Comparison of ENCODE assay signal across 8 mouse cellular contexts in genomic region chr6:8209047-8209865, GRCm38 (mm10). TPM values are rescaled to one million over a fixed set of nuclear protein-coding genes. Genes with fewer than 3 reads are reported as not detected.
DNase-seq lines count a peak whose midpoint lies in the region; ATAC-seq and TF ChIP-seq lines count a peak whose summit lies in the region.

Gene Mios, plus strand, starts transcription at chr6:8209222.

- peak within 1 kb of the TSS; percentile 93 for H3K9ac ChIP-seq in MEL (ENCODE audit: control insufficient read depth, low read depth, low read length, poor library complexity, severe bottlenecking)
- peak within 1 kb of the TSS; percentile 88 for H3K9ac ChIP-seq in lung, postnatal 0 days (replicated peaks; ENCODE audit: low read depth)

- H3K9me3 ChIP-seq in MEL (replicated peaks; ENCODE audit: insufficient read depth, low read length), result no peaks in the 10 kb centered on the region
- no peaks in the 10 kb centered on the region for H3K9me3 ChIP-seq in hindbrain, embryonic 10.5 days
- H3K9me3 ChIP-seq in lung, postnatal 0 days (ENCODE audit: low read length), result no peaks in the 10 kb centered on the region

- TF ChIP-seq CTCF in MEL (IDR thresholded peaks at IDR 0.05 in 2 of 3, conservative IDR thresholded peaks at IDR 0.05 in 1 of 3; ENCODE audit: control insufficient read depth in 1 of 3, insufficient read depth in 1 of 3, low read depth in 2 of 3, low read length in 3 of 3, poor library complexity in 1 of 3, severe bottlenecking in 1 of 3), result peak in 1 of 3 experiments; percentile 23; a peak in 2 of 6 replicates
- no peak; the same call in 1 of the 2 replicates for TF ChIP-seq CTCF in cerebellum, adult 2 months (IDR thresholded peaks at IDR 0.05; ENCODE audit: borderline replicate concordance, insufficient read depth, low read depth, low read length)
- peak; percentile 45 for TF ChIP-seq CTCF in lung, postnatal 0 days (IDR thresholded peaks at IDR 0.05)

- peak within 1 kb of the TSS; percentile 75 for H3K4me2 ChIP-seq in lung, postnatal 0 days (replicated peaks; ENCODE audit: low read depth, low read length)

- peak; percentile 97 for ATAC-seq in lung, postnatal 0 days

- H3K36me3 ChIP-seq in MEL (ENCODE audit: control insufficient read depth in 1 of 2, insufficient read depth in 2 of 2, low read length in 2 of 2), result peaks cover 0 to 14% of the 10 kb centered on the region in 2 experiments; a peak in 3 of 4 replicates
- H3K36me3 ChIP-seq in hindbrain, embryonic 10.5 days, result peaks cover 4% of the 10 kb centered on the region; the same call in 1 of the 2 replicates
- no peaks in the 10 kb centered on the region for H3K36me3 ChIP-seq in lung, postnatal 0 days (ENCODE audit: insufficient read depth, low read length)

- peak within 1 kb of the TSS; percentile 74 for H3K27ac ChIP-seq in MEL (ENCODE audit: control insufficient read depth, low read depth, low read length)
- H3K27ac ChIP-seq in cerebellum, adult 2 months (ENCODE audit: insufficient read depth, low read length), result peak within 1 kb of the TSS; percentile 95
- H3K27ac ChIP-seq in hindbrain, embryonic 10.5 days, result peak within 1 kb of the TSS; percentile 98
- peak within 1 kb of the TSS; percentile 97 for H3K27ac ChIP-seq in lung, postnatal 0 days (ENCODE audit: low read length)

- no peak for TF ChIP-seq EP300 in MEL (IDR thresholded peaks at IDR 0.05; ENCODE audit: low read depth in 1 of 2, low read length in 2 of 2)
- no peak for TF ChIP-seq EP300 in lung, postnatal 0 days (IDR thresholded peaks at IDR 0.05)

- H3K4me1 ChIP-seq in MEL (ENCODE audit: control insufficient read depth in 1 of 2, insufficient read depth in 2 of 2, low read length in 2 of 2), result peaks cover 0 to 16% of the 10 kb centered on the region in 2 experiments; a peak in 2 of 4 replicates
- H3K4me1 ChIP-seq in cerebellum, adult 2 months (ENCODE audit: control insufficient read depth, insufficient read depth, low read length), result no peaks in the 10 kb centered on the region
- peaks cover 11% of the 10 kb centered on the region for H3K4me1 ChIP-seq in hindbrain, embryonic 10.5 days (replicated peaks)
- H3K4me1 ChIP-seq in lung, postnatal 0 days (ENCODE audit: insufficient read depth, low read depth, low read length), result peaks cover 8% of the 10 kb centered on the region; the same call in 1 of the 2 replicates

- H3K27me3 ChIP-seq in MEL (ENCODE audit: control insufficient read depth in 1 of 2, insufficient read depth in 2 of 2, low read length in 2 of 2), result no peaks in the 10 kb centered on the region
- H3K27me3 ChIP-seq in cerebellum, adult 2 months (ENCODE audit: control insufficient read depth, insufficient read depth, low read length), result no peaks in the 10 kb centered on the region
- no peaks in the 10 kb centered on the region for H3K27me3 ChIP-seq in hindbrain, embryonic 10.5 days (ENCODE audit: insufficient read depth, poor library complexity, severe bottlenecking)
- H3K27me3 ChIP-seq in lung, postnatal 0 days (replicated peaks; ENCODE audit: insufficient read depth, low read length), result no peaks in the 10 kb centered on the region

- peaks cover 13% of the 10 kb centered on the region for H3K79me2 ChIP-seq in MEL (ENCODE audit: control insufficient read depth, insufficient read depth, low read length, poor library complexity)

- peak within 1 kb of the TSS; percentile 66 to 76 for H3K4me3 ChIP-seq in MEL (ENCODE audit: control insufficient read depth in 1 of 2, insufficient read depth in 1 of 2, low read depth in 2 of 2, low read length in 2 of 2)
- peak within 1 kb of the TSS; percentile 75 for H3K4me3 ChIP-seq in cerebellum, adult 2 months (replicated peaks; ENCODE audit: insufficient read depth, low read depth, low read length)
- H3K4me3 ChIP-seq in hindbrain, embryonic 10.5 days, result peak within 1 kb of the TSS; percentile 80
- peak within 1 kb of the TSS; percentile 80 for H3K4me3 ChIP-seq in lung, postnatal 0 days (ENCODE audit: low read depth, low read length)

- peak; percentile 71 to 84; a peak in 3 of 4 replicates for TF ChIP-seq POLR2A in MEL (IDR thresholded peaks at IDR 0.05; ENCODE audit: control insufficient read depth in 1 of 2, insufficient read depth in 1 of 2, low read depth in 1 of 2, low read length in 2 of 2, poor library complexity in 1 of 2)
- peak; percentile 41; the same call in 1 of the 2 replicates for TF ChIP-seq POLR2A in cerebellum, adult 2 months (IDR thresholded peaks at IDR 0.05; ENCODE audit: borderline replicate concordance, insufficient read depth, low read length)

- DNase-seq in MEL (ENCODE audit: low read depth, low spot score), result peak; percentile 92
- peak; percentile 92 to 93 for DNase-seq in cerebellum, adult 2 months
- peak; percentile 94 for DNase-seq in forelimb bud, embryonic 11.5 days (ENCODE audit: low read depth, low spot score)
- peak; percentile 94 for DNase-seq in hindbrain, embryonic 10.5 days (ENCODE audit: low spot score)
- DNase-seq in layer of hippocampus, adult 9-11 months, result peak; percentile 84
- DNase-seq in lung, postnatal 0 days (ENCODE audit: low spot score), result peak; percentile 93
- DNase-seq in ovary, postnatal 14 days (ENCODE audit: low spot score), result peak; percentile 70
- peak; percentile 91 for DNase-seq in thymus, postnatal 14 days

- under 1% methylated on average over 90 of the region's 90 CpGs for WGBS in cerebellum, adult 2 months
- under 1% methylated on average over 90 of the region's 90 CpGs for WGBS in hindbrain, embryonic 10.5 days
- WGBS in lung, postnatal 0 days, result 2% methylated on average over 79 of the region's 90 CpGs

- no peak for TF ChIP-seq RAD21 in MEL (IDR thresholded peaks at IDR 0.05; ENCODE audit: low read depth, low read length)

TF ChIP-seq in MEL, 35 proteins besides CTCF, POLR2A, EP300 and RAD21:
- TF ChIP-seq TAL1 (IDR thresholded peaks at IDR 0.05; ENCODE audit: low read length), result no peak
- TF ChIP-seq ZKSCAN1 (IDR thresholded peaks at IDR 0.05; ENCODE audit: low read depth, low read length), result no peak
- TF ChIP-seq POLR2AphosphoS2 (IDR thresholded peaks at IDR 0.05; ENCODE audit: low read length), result no peak; the same call in 1 of the 2 replicates
- TF ChIP-seq TCF12 (IDR thresholded peaks at IDR 0.05; ENCODE audit: low read depth, low read length), result no peak; the same call in 1 of the 2 replicates
- TF ChIP-seq ETS1 (IDR thresholded peaks at IDR 0.05; ENCODE audit: low read depth, low read length), result no peak; the same call in 1 of the 2 replicates
- TF ChIP-seq GABPA (IDR thresholded peaks at IDR 0.05; ENCODE audit: low read depth, low read length), result no peak
- no peak for TF ChIP-seq GATA1 (IDR thresholded peaks at IDR 0.05; ENCODE audit: low read depth, low read length)
- TF ChIP-seq POLR2AphosphoS5 (IDR thresholded peaks at IDR 0.05; ENCODE audit: borderline replicate concordance, low read depth, low read length), result no peak
- TF ChIP-seq CHD2 (IDR thresholded peaks at IDR 0.05; ENCODE audit: low read length), result no peak
- TF ChIP-seq ZNF384 (IDR thresholded peaks at IDR 0.05; ENCODE audit: low read depth, low read length), result no peak
- 0 out of 2 replicates have a peak, but pooled peaks have one; percentile 39 for TF ChIP-seq TBP (IDR thresholded peaks at IDR 0.05; ENCODE audit: low read depth, low read length)
- peak; percentile 49; the same call in 1 of the 2 replicates for TF ChIP-seq ZMIZ1 (IDR thresholded peaks at IDR 0.05; ENCODE audit: low read depth, low read length)
- no peak for TF ChIP-seq MAFK (IDR thresholded peaks at IDR 0.05; ENCODE audit: borderline replicate concordance, low read depth, low read length)
- TF ChIP-seq MAX (IDR thresholded peaks at IDR 0.05; ENCODE audit: low read length), result peak; percentile 60; the same call in 1 of the 2 replicates
- TF ChIP-seq HCFC1 (IDR thresholded peaks at IDR 0.05; ENCODE audit: low read depth, low read length), result peak; percentile 69
- TF ChIP-seq SIN3A (IDR thresholded peaks at IDR 0.05; ENCODE audit: low read length), result no peak
- TF ChIP-seq NELFE (IDR thresholded peaks at IDR 0.05; ENCODE audit: low read depth, low read length), result peak; percentile 70
- no peak; the same call in 1 of the 2 replicates for TF ChIP-seq MAZ (IDR thresholded peaks at IDR 0.05; ENCODE audit: low read depth, low read length)

RNA-seq across cellular contexts. Expression of gene Mios, which starts in this region (rescaled TPM):
- total RNA-seq in MEL (2012; rRNA removed), result 15.1 and 15.6 TPM in 2 replicates
- polyA plus RNA-seq in MEL (2012; ENCODE audit: insufficient read depth in 1 of 2, insufficient read length in 2 of 2, low read depth in 1 of 2, low replicate concordance in 2 of 2, missing spikeins in 1 of 2), result 10 to 100 TPM in 1 of 2 experiments, not detected in 1; 11.4 TPM
- 9.9 and 10.9 TPM in 2 replicates for polyA plus RNA-seq in cerebellum, adult 2 months (2012; rRNA removed)
- polyA plus RNA-seq in hindbrain, embryonic 10.5 days (2016; fragmentation: Nextera tagmentation; extraction: Ambion mirVana), result 19.9 and 23.3 TPM in 2 replicates
- polyA plus RNA-seq in lung, postnatal 0 days (2015; fragmentation: Nextera tagmentation; extraction: Ambion mirVana), result 14.2 and 14.4 TPM in 2 replicates

Comparison
In these comparisons a context has a peak if more than half of its experiments do, and no peak if none do; other contexts are left out.
1. Peak in every context shown above with its lines: DNase-seq, ATAC-seq, H3K4me3 ChIP-seq and H3K27ac ChIP-seq.